Comparison of ENCODE assay signal across 12 mouse cellular contexts in the genomic region with DNA sequence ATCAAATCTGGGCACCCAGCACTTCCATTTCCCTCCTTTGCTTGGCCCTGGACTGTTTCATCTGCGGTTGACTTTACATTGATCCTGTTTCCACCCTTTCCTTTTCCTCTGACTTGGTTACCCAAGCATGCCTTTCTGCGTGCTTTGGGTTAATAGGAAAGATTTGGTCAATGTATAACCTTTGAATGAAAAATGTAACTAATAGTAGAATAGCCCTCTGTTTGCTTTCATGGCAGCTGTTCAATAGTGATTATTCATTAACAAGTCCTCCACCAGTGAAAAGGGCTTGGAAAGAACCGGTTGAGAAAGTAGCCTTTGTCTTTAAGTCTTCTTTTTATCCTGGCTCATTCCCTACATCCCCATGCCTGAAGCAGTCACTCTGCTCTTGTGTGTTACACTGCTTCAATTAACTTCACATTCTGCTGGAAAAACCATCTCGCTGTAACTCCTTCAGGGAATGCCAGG.
A peak's percentile ranks its signal among the peaks of the same experiment; 100 is the strongest.
DNase-seq lines count a peak whose midpoint lies in the region; ATAC-seq and TF ChIP-seq lines count a peak whose summit lies in the region.
"Had no signal": no experiment of that assay in that cellular context is flagged by ENCODE, and none has a peak within 500 bp of the region (broad histone marks: within the 10 kb centered on the region; RNA-seq: fewer than 3 reads in every experiment).

No protein-coding gene starts in this region.

- H3K27me3 ChIP-seq in lung, embryonic 15.5 days = no peaks in the 10 kb centered on the region
- no peaks in the 10 kb centered on the region for H3K27me3 ChIP-seq in forebrain, embryonic 16.5 days (replicated peaks; ENCODE audit: control insufficient read depth, insufficient read depth, low read length)
- H3K27me3 ChIP-seq in kidney, embryonic 16.5 days (ENCODE audit: insufficient read depth, low read length) = no peaks in the 10 kb centered on the region
- H3K27me3 ChIP-seq in stomach, embryonic 15.5 days (replicated peaks) = no peaks in the 10 kb centered on the region
- H3K27me3 ChIP-seq: embryonic facial prominence, embryonic 13.5 days; heart, embryonic 15.5 days; limb, embryonic 13.5 days had no signal

- intact Hi-C loops in left cerebral cortex, postnatal 4 days (cut with DNase I) = no loop called here

- WGBS in lung, embryonic 15.5 days = 46% methylated on average over 4 of the region's 4 CpGs
- 67% methylated on average over 4 of the region's 4 CpGs for WGBS in lung, adult 2 months
- 5% methylated on average over 4 of the region's 4 CpGs for WGBS in forebrain, embryonic 16.5 days
- 55% methylated on average over 4 of the region's 4 CpGs for WGBS in kidney, embryonic 16.5 days
- WGBS in stomach, embryonic 15.5 days = 43% methylated on average over 4 of the region's 4 CpGs

- H3K36me3 ChIP-seq in lung, embryonic 15.5 days = no peaks in the 10 kb centered on the region
- H3K36me3 ChIP-seq in forebrain, embryonic 16.5 days (ENCODE audit: control insufficient read depth, insufficient read depth) = no peaks in the 10 kb centered on the region
- no peaks in the 10 kb centered on the region for H3K36me3 ChIP-seq in kidney, embryonic 16.5 days (ENCODE audit: insufficient read depth, low read length)
- H3K36me3 ChIP-seq in stomach, embryonic 15.5 days = no peaks in the 10 kb centered on the region
- H3K36me3 ChIP-seq: embryonic facial prominence, embryonic 13.5 days; heart, embryonic 15.5 days; limb, embryonic 13.5 days had no signal

- no peaks in the 10 kb centered on the region for H3K4me1 ChIP-seq in lung, embryonic 15.5 days
- H3K4me1 ChIP-seq in lung, adult 2 months (ENCODE audit: control insufficient read depth, insufficient read depth, low read length) = no peaks in the 10 kb centered on the region
- no peaks in the 10 kb centered on the region for H3K4me1 ChIP-seq in forebrain, embryonic 16.5 days (replicated peaks; ENCODE audit: control insufficient read depth, insufficient read depth, low read length)
- H3K4me1 ChIP-seq in kidney, embryonic 16.5 days (ENCODE audit: insufficient read depth, low read length) = 0 out of 2 replicates have a peak, but pooled peaks cover 3% of the 10 kb centered on the region
- H3K4me1 ChIP-seq in stomach, embryonic 15.5 days = no peaks in the 10 kb centered on the region
- H3K4me1 ChIP-seq: embryonic facial prominence, embryonic 13.5 days; heart, embryonic 15.5 days; limb, embryonic 13.5 days had no signal

- no peaks in the 10 kb centered on the region for H3K9me3 ChIP-seq in lung, embryonic 15.5 days
- no peaks in the 10 kb centered on the region for H3K9me3 ChIP-seq in forebrain, embryonic 16.5 days (ENCODE audit: control insufficient read depth, low read length)
- no peaks in the 10 kb centered on the region for H3K9me3 ChIP-seq in kidney, embryonic 16.5 days (ENCODE audit: low read length)
- H3K9me3 ChIP-seq in stomach, embryonic 15.5 days = no peaks in the 10 kb centered on the region
- H3K9me3 ChIP-seq: embryonic facial prominence, embryonic 13.5 days; heart, embryonic 15.5 days; limb, embryonic 13.5 days had no signal

- no peak for TF ChIP-seq POLR2A in lung, adult 2 months (IDR thresholded peaks at IDR 0.05; ENCODE audit: borderline replicate concordance, extremely low read depth, low read depth, low read length)

- H3K27ac ChIP-seq in lung, embryonic 15.5 days = peak overlapping the region; percentile 74
- H3K27ac ChIP-seq in forebrain, embryonic 16.5 days (ENCODE audit: low read length) = no peak overlapping the region
- peak overlapping the region; percentile 84 for H3K27ac ChIP-seq in kidney, embryonic 16.5 days (ENCODE audit: low read length)
- H3K27ac ChIP-seq in stomach, embryonic 15.5 days = peak overlapping the region; percentile 71; the same call in 1 of the 2 replicates
- H3K27ac ChIP-seq: embryonic facial prominence, embryonic 13.5 days; gastrocnemius, adult 2 months; heart, embryonic 15.5 days; limb, embryonic 13.5 days had no signal

- H3K9ac ChIP-seq in lung, embryonic 15.5 days = no peak overlapping the region
- H3K9ac ChIP-seq in forebrain, embryonic 16.5 days (replicated peaks; ENCODE audit: low read depth, low read length) = no peak overlapping the region
- no peak overlapping the region for H3K9ac ChIP-seq in kidney, embryonic 16.5 days (replicated peaks; ENCODE audit: low read length)
- no peak overlapping the region for H3K9ac ChIP-seq in stomach, embryonic 15.5 days
- H3K9ac ChIP-seq: embryonic facial prominence, embryonic 13.5 days; heart, embryonic 15.5 days; limb, embryonic 13.5 days had no signal

- TF ChIP-seq CTCF in lung, adult 2 months (IDR thresholded peaks at IDR 0.05; ENCODE audit: insufficient read depth, low read length) = no peak

- peak; percentile 81 for ATAC-seq in lung, embryonic 15.5 days (ENCODE audit: borderline replicate concordance, extremely low read depth, low FRiP score, low TSS enrichment)
- peak; percentile 65 for ATAC-seq in forebrain, embryonic 16.5 days
- peak; percentile 94 for ATAC-seq in kidney, embryonic 16.5 days (ENCODE audit: low FRiP score, low TSS enrichment)
- ATAC-seq in stomach, embryonic 15.5 days (ENCODE audit: insufficient read depth, low FRiP score, low read depth) = peak; percentile 91

- DNase-seq in lung, adult 2 months = no peak
- no peak for DNase-seq in thymus, postnatal 10 days (ENCODE audit: low spot score in 2 of 2)
- DNase-seq in left cerebral cortex, postnatal 4 days = no peak
- DNase-seq: cerebellum, adult 9-10 months; gastrocnemius, adult 2 months had no signal

- H3K4me3 ChIP-seq in lung, embryonic 15.5 days = no peak overlapping the region
- H3K4me3 ChIP-seq in lung, adult 2 months (replicated peaks; ENCODE audit: extremely low read depth, low read depth, low read length) = no peak overlapping the region
- no peak overlapping the region for H3K4me3 ChIP-seq in forebrain, embryonic 16.5 days (replicated peaks; ENCODE audit: low read length)
- H3K4me3 ChIP-seq in kidney, embryonic 16.5 days (ENCODE audit: low read length) = no peak overlapping the region
- H3K4me3 ChIP-seq in stomach, embryonic 15.5 days (replicated peaks) = no peak overlapping the region
- H3K4me3 ChIP-seq: embryonic facial prominence, embryonic 13.5 days; gastrocnemius, adult 2 months; heart, embryonic 15.5 days; limb, embryonic 13.5 days had no signal

- no peak overlapping the region for H3K4me2 ChIP-seq in lung, embryonic 15.5 days
- H3K4me2 ChIP-seq in forebrain, embryonic 16.5 days (ENCODE audit: low read length) = no peak overlapping the region
- no peak overlapping the region for H3K4me2 ChIP-seq in kidney, embryonic 16.5 days (replicated peaks; ENCODE audit: low read depth, low read length)
- no peak overlapping the region for H3K4me2 ChIP-seq in stomach, embryonic 15.5 days
- H3K4me2 ChIP-seq: embryonic facial prominence, embryonic 13.5 days; heart, embryonic 15.5 days; limb, embryonic 13.5 days had no signal
